Mouse (Mus musculus) left cerebral cortex, adult 2 months (tissue): ENCODE results near the gene Abcc10. TPM values are rescaled to one million over a fixed set of nuclear protein-coding genes. Genes with fewer than 3 reads are reported as not detected.

Source experiments
- DNase-seq, 2 experiments: peaks; one replicate each; pipeline ENCODE4 v3.0.0; 2021 to 2022; ENCODE audit warnings: low spot score in 2 of 2, mixed read lengths in 1 of 2; ENCODE audit errors: extremely low spot score in 1 of 2
- H3K27ac ChIP-seq: fragments of 200-600 bp; 2 replicates; pipeline ENCODE4 v1.8.1; 2022
- H3K4me3 ChIP-seq: fragments of 200-600 bp; 2 replicates; pipeline ENCODE4 v1.8.1; 2022
- CTCF ChIP-seq: fragments of 200-600 bp; IDR thresholded peaks from 2 replicates; pipeline ENCODE4 v1.8.1; 2022; ENCODE audit warnings: antibody characterized with exemption, mild to moderate bottlenecking, moderate library complexity
- intact Hi-C: fragments of 180-260 bp; cut with DNase I; formaldehyde crosslinking; loops from one replicate; pipeline ENCODE4 v1.15.1; 2025
- long read RNA-seq, 2 experiments: library from polyadenylated mRNA; stranded (forward); transcript quantifications; one replicate each; pipeline ENCODE4 v2.0.0; 2021; ENCODE audit warnings: borderline mapping rate in 2 of 2
- total RNA-seq, 2 experiments: library from RNA; stranded (reverse); gene quantifications; 2 replicates each; pipeline ENCODE4 v1.2.3; 2021

Gene Abcc10
- 10 to 100 TPM; 10.0 to 11.5 TPM for total RNA-seq
- long read RNA-seq, experiment 1, full-length matches to known transcripts = 5 of 20 reads
- long read RNA-seq, experiment 1, partial matches to known transcripts = 5 of 20 reads
- long read RNA-seq, experiment 1, other reads (novel, unspliced or antisense) = 10 of 20 reads
- long read RNA-seq, experiment 2, full-length matches to known transcripts = 5 of 16 reads
- long read RNA-seq, experiment 2, partial matches to known transcripts = 2 of 16 reads
- long read RNA-seq, experiment 2, other reads (novel, unspliced or antisense) = 9 of 16 reads

DNA sequence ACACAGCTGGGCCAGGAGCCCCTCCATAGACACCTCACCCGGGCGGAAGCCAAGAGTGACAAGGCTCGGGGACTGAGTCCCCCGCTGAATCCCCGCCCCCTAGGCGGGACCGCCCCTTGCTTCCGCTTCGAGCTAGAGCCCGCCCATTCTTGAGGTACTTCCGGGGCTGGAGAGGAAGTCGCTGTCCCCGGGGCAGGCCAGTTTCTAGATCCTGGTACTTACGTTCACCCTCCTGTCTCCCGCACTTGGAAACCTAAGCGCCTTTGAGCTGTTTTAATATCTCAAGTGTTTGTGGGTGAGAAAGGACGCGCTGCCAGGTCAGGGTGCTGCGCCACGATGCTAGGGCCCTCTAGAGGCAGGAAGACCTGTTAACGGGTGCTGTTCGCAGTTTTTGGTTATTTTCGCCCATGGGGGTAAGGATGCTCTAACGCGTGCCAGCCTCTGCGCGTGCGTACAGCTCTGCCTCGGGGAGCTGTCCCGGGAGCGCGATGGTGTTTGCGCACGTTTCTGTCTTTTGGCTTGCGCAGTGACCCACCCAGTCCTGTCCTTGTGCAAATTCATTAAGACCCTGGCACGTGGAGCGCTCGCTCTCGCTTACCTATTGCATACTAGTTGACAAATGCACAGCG is at the start of gene Abcc10:
TSS of gene Abcc10 (minus strand) at position 447 of the 629 bp plus-strand sequence.
- peak; percentile 91 to 94 for DNase-seq
- peak within 1 kb of the TSS; percentile 94 for H3K27ac ChIP-seq
- intact Hi-C loops = loop anchor here (1.0 kb wide), 2 partner anchors 47 to 55 kb away; partner anchors contain the start of gene Zfp318
- peak within 1 kb of the TSS; percentile 75 for H3K4me3 ChIP-seq
- peak; percentile 46 for TF ChIP-seq CTCF

DNA sequence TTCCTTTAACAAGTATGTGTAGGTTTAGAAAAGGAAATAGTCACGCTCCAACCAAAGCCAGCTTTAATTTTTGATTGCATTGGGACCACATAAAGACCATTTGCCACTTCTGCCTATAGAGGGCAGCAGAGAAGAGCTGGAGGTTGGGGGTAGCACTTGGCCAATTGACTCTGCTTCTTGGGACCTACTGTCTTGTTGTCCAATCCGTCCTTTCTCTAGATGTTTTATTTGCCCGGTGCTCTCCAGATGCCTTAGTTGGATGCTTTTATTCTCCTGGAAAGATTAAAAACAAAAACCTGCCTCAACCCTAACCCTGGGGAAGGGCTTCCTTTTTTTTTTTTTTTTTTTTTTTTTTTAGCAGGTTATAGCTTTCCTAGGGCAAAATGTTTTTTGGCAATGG is 43.6 kb upstream of the Abcc10 start:
- no peak for DNase-seq
- Histone ChIP-seq H3K4me3 (no peak overlapping the region), H3K27ac (no peak overlapping the region)
- peak; percentile 63 for TF ChIP-seq CTCF
- intact Hi-C loops = no loop called here

DNA sequence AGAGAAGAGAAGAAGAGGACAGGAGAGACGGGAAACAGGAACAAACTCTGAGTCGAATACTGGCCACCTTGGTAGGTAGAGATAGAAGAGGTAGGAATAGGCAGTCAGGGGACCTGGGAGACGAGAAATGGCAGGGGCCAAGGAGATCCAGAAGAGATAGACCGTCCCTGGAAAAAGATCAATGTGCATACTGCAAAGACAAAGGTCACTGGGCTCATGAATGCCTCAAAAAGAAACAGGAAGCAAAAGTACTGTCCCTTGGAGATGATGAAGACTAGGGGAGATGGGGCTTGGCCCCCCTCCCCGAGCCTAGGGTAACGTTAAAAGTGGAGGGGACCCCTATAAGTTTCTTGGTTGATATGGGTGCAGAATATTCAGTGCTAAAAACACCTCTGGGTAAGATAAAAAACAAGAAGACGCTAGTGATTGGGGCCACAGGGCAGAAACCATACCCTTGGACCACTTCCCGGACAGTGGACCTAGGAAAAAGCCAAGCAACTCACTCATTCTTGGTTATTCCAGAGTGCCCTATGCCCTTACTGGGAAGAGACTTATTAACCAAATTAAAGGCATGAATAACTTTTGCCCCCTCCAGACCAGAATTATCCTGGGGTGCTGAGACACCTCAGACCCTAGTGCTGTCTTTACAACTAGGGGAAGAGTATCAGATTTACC is 23.0 kb upstream of the Abcc10 start:
- Histone ChIP-seq H3K27ac (no peak overlapping the region), H3K4me3 (no peak overlapping the region)
- intact Hi-C loops = no loop called here
- no peak for DNase-seq
- TF ChIP-seq CTCF = no peak

DNA sequence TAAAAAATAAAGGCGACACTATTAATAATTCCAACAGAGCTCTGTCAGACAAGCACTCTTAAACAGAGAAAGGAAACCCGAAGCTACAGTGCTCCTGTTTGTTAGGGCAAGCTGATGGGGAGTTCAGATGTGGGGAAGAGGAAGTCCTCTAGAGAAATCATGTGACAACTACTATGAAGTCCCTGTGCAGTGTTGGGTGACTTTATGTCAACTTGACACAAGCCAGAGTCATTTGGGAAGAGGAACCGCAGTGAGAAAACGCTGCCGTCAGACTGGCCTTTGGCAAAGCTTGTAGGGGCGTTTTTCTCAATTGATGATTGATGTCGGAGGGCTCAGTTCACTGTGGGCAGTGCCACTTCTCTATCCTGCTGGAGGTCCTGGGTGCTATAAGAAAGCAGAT is 13.1 kb upstream of the Abcc10 start:
- no peak overlapping the region for H3K4me3 ChIP-seq
- H3K27ac ChIP-seq = no peak overlapping the region
- TF ChIP-seq CTCF = no peak
- intact Hi-C loops = no loop called here
- DNase-seq = no peak

- no peak for DNase-seq
- intact Hi-C loops = no loop called here
- no peak overlapping the region for H3K4me3 ChIP-seq
- no peak overlapping the region for H3K27ac ChIP-seq
- peak; percentile 37 for TF ChIP-seq CTCF
Observed at GRCm38 (mm10) chr17:46336475-46336874, 8.3 kb upstream of the Abcc10 start.

GRCm38 (mm10) chr17:46328723-46329122 is 571 bp upstream of the Abcc10 start:
- H3K4me3 ChIP-seq = peak overlapping the region; percentile 75; the same call in 1 of the 2 replicates
- no peak for TF ChIP-seq CTCF
- peak overlapping the region; percentile 94 for H3K27ac ChIP-seq
- intact Hi-C loops = loop anchor here (1.0 kb wide), 2 partner anchors 47 to 55 kb away; partner anchors contain the start of gene Zfp318
- no peak for DNase-seq

- intact Hi-C loops = no loop called here
- no peak for DNase-seq
- Histone ChIP-seq H3K27ac (peak overlapping the region; percentile 94), H3K4me3 (peak overlapping the region; percentile 75)
- TF ChIP-seq CTCF = no peak; the same call in 1 of the 2 replicates
Observed at GRCm38 (mm10) chr17:46327413-46327905, 693 bp downstream of the Abcc10 start.

- DNase-seq = no peak
- Histone ChIP-seq H3K4me3 (no peak overlapping the region), H3K27ac (no peak overlapping the region)
- no peak for TF ChIP-seq CTCF
- intact Hi-C loops = no loop called here
Observed at GRCm38 (mm10) chr17:46322046-46322823, 5.9 kb downstream of the Abcc10 start.

- intact Hi-C loops = no loop called here
- no peak for TF ChIP-seq CTCF
- no peak for DNase-seq
- H3K27ac ChIP-seq = no peak overlapping the region
- no peak overlapping the region for H3K4me3 ChIP-seq
Observed at GRCm38 (mm10) chr17:46320492-46320891, 7.7 kb downstream of the Abcc10 start.

- no peak overlapping the region for H3K4me3 ChIP-seq
- intact Hi-C loops = no loop called here
- no peak overlapping the region for H3K27ac ChIP-seq
- TF ChIP-seq CTCF = no peak
- no peak for DNase-seq
Observed at GRCm38 (mm10) chr17:46315813-46316212, 12.3 kb downstream of the Abcc10 start.

GRCm38 (mm10) chr17:46313135-46313715 is 14.9 kb downstream of the Abcc10 start:
- TF ChIP-seq CTCF = no peak
- intact Hi-C loops = no loop called here
- DNase-seq = no peak

More at GRCm38 (mm10) chr17:46313135-46313715, 14.9 kb downstream of the Abcc10 start:
- Histone ChIP-seq H3K27ac (no peak overlapping the region), H3K4me3 (no peak overlapping the region)
